Mouse (Mus musculus) C2C12 (cell line): ENCODE results near the gene Kif1c.
"Not testable (repeated sequence)": the region's sequence is repeated elsewhere in the genome, so short reads cannot be mapped to it uniquely, and the experiment has no call there.

Experiments
- CEBPB ChIP-seq: IDR thresholded peaks from one replicate; pipeline ENCODE4 v1.6.1; 2011; ENCODE audit warnings: low read depth, mild to moderate bottlenecking, control low read depth, moderate library complexity
- CTCF ChIP-seq: IDR thresholded peaks from one replicate; pipeline ENCODE4 v1.5.1; 2011; ENCODE audit not compliant: control insufficient read depth, insufficient read depth, insufficient read length
- MAX ChIP-seq: IDR thresholded peaks from one replicate; pipeline ENCODE4 v1.6.1; 2011; ENCODE audit warnings: mild to moderate bottlenecking, control low read depth
- MYOD1 ChIP-seq: IDR thresholded peaks from one replicate; pipeline ENCODE4 v1.6.1; 2011; ENCODE audit warnings: low read depth; ENCODE audit not compliant: control insufficient read depth, insufficient read length
- MYOG ChIP-seq: IDR thresholded peaks from one replicate; pipeline ENCODE4 v1.6.1; 2011; ENCODE audit not compliant: control insufficient read depth, insufficient read length; ENCODE audit errors: extremely low read depth

DNA sequence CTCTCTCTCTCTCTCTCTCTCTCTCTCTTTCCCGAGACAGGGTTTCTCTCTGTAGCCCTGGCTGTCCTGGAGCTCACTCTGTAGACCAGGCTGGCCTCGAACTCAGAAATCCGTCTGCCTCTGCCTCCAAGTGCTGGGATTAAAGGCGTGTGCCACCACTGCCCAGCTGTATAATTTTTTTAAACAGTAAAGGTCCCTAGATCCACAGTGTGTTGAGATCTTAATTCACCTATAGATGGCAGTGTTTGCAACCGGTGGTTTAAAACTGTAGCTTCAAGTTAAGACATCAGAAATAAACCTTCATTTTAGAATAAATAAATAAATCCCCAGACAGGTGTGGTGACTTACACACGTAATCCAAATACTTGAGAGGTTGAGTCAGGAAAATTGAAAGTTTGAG, 77.7 kb downstream of the Kif1c start:
- TF ChIP-seq CTCF, MYOD1, MAX, MYOG, CEBPB: not testable (repeated sequence)
